Mouse (Mus musculus): ENCODE data around the gene Pip4k2c.

DNA sequence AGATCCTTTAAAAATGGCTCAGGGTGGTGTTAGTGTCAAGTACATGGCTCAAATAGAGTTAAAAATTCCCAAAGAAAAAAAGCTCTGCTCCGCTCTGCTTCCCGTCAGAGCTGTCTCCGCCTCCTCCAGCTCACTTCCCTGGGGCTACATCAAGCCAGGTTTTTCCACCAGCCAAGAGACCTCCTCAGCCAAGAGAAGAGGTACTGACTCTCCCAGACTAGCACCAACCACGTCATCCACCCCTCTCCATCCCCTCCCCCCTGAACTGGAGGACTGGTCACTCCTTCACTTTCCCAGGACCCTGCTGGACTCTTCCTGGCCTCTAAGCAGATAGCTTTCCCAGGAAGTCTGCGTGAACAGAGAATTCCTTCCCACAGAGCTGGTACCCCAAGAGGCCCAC, 15.0 kb downstream of the Pip4k2c start:
- TF ChIP-seq POLR2A (IDR thresholded peaks at IDR 0.05; ENCODE audit: low read depth, low read length), result no peak
- TF ChIP-seq CTCF (IDR thresholded peaks at IDR 0.05; ENCODE audit: extremely low read depth, insufficient read length, insufficient replicate concordance, low read depth, low read length), result no peak

Data from small intestine, adult 2 months (tissue).